Mouse (Mus musculus): ENCODE results near the gene Nemp1. TPM values are rescaled to one million over a fixed set of nuclear protein-coding genes. Genes with fewer than 3 reads are reported as not detected.

Gene Nemp1
- polyA plus RNA-seq, 1 experiment from 2014 or later, result 10.6 TPM

- Histone ChIP-seq H3K4me1 (ENCODE audit: control insufficient read depth, insufficient read depth, low read length) (no peaks in the 10 kb centered on the region), H3K27ac (ENCODE audit: low read depth, low read length) (no peak overlapping the region), H3K9me3 (ENCODE audit: control insufficient read depth, low read length) (no peaks in the 10 kb centered on the region), H3K4me3 (ENCODE audit: low read depth, low read length) (no peak overlapping the region), H3K27me3 (ENCODE audit: control insufficient read depth, insufficient read depth, low read length) (no peaks in the 10 kb centered on the region), H3K36me3 (ENCODE audit: control insufficient read depth, insufficient read depth, low read length) (no peaks in the 10 kb centered on the region; the same call in 1 of the 2 replicates), H3K4me2 (ENCODE audit: low read depth) (no peak overlapping the region), H3K9ac (ENCODE audit: low read length) (no peak overlapping the region)
- whole genome bisulfite sequencing, result 93% methylated on average over 7 of the region's 7 CpGs
- ATAC-seq (ENCODE audit: insufficient read depth, low FRiP score, low TSS enrichment) (no peak), DNase-seq (ENCODE audit: low spot score) (no peak)
These were observed 29.1 kb downstream of the Nemp1 start for GRCm38 (mm10) chr10:127695775-127696174.

- no peak overlapping the region for H3K27ac ChIP-seq (ENCODE audit: low read depth, low read length)
- H3K36me3 ChIP-seq (ENCODE audit: control insufficient read depth, insufficient read depth, low read length), result no peaks in the 10 kb centered on the region; the same call in 1 of the 2 replicates
- no peaks in the 10 kb centered on the region for H3K27me3 ChIP-seq (ENCODE audit: control insufficient read depth, insufficient read depth, low read length)
- H3K4me3 ChIP-seq (ENCODE audit: low read depth, low read length), result no peak overlapping the region
- DNase-seq (ENCODE audit: low spot score) (no peak), ATAC-seq (ENCODE audit: insufficient read depth, low FRiP score, low TSS enrichment) (no peak)
- H3K9ac ChIP-seq (ENCODE audit: low read length), result no peak overlapping the region
- WGBS, result 94% methylated on average over 7 of the region's 7 CpGs
- H3K4me1 ChIP-seq (ENCODE audit: control insufficient read depth, insufficient read depth, low read length), result no peaks in the 10 kb centered on the region
- H3K4me2 ChIP-seq (ENCODE audit: low read depth), result no peak overlapping the region
- no peaks in the 10 kb centered on the region for H3K9me3 ChIP-seq (ENCODE audit: control insufficient read depth, low read length)
These were observed 32.3 kb downstream of the Nemp1 start for GRCm38 (mm10) chr10:127698966-127699365.

GRCm38 (mm10) chr10:127703299-127703698 is 36.6 kb downstream of the Nemp1 start:
- Histone ChIP-seq H3K9me3 (ENCODE audit: control insufficient read depth, low read length) (no peaks in the 10 kb centered on the region), H3K27ac (ENCODE audit: low read depth, low read length) (no peak overlapping the region), H3K27me3 (ENCODE audit: control insufficient read depth, insufficient read depth, low read length) (no peaks in the 10 kb centered on the region), H3K4me3 (ENCODE audit: low read depth, low read length) (no peak overlapping the region), H3K36me3 (ENCODE audit: control insufficient read depth, insufficient read depth, low read length) (no peaks in the 10 kb centered on the region), H3K9ac (ENCODE audit: low read length) (no peak overlapping the region), H3K4me2 (ENCODE audit: low read depth) (no peak overlapping the region), H3K4me1 (ENCODE audit: control insufficient read depth, insufficient read depth, low read length) (no peaks in the 10 kb centered on the region)
- 50% methylated on average over 4 of the region's 4 CpGs for WGBS
- DNase-seq (ENCODE audit: low spot score) (no peak), ATAC-seq (ENCODE audit: insufficient read depth, low FRiP score, low TSS enrichment) (no peak)

- WGBS, result 68% methylated on average over 2 of the region's 2 CpGs
- H3K9ac ChIP-seq (ENCODE audit: low read length), result no peak overlapping the region
- no peaks in the 10 kb centered on the region for H3K27me3 ChIP-seq (ENCODE audit: control insufficient read depth, insufficient read depth, low read length)
- ATAC-seq (ENCODE audit: insufficient read depth, low FRiP score, low TSS enrichment) (no peak), DNase-seq (ENCODE audit: low spot score) (no peak)
- no peaks in the 10 kb centered on the region for H3K4me1 ChIP-seq (ENCODE audit: control insufficient read depth, insufficient read depth, low read length)
- no peak overlapping the region for H3K4me2 ChIP-seq (ENCODE audit: low read depth)
- H3K9me3 ChIP-seq (ENCODE audit: control insufficient read depth, low read length), result no peaks in the 10 kb centered on the region
- no peak overlapping the region for H3K4me3 ChIP-seq (ENCODE audit: low read depth, low read length)
- no peak overlapping the region for H3K27ac ChIP-seq (ENCODE audit: low read depth, low read length)
- H3K36me3 ChIP-seq (ENCODE audit: control insufficient read depth, insufficient read depth, low read length), result no peaks in the 10 kb centered on the region
These were observed 37.6 kb downstream of the Nemp1 start for GRCm38 (mm10) chr10:127704293-127704692.

GRCm38 (mm10) chr10:127704766-127705220 is 38.1 kb downstream of the Nemp1 start, which contains the start of gene Myo1a:
Myo1a (plus strand) TSS chr10:127705170.
- H3K27me3 ChIP-seq (ENCODE audit: control insufficient read depth, insufficient read depth, low read length), result no peaks in the 10 kb centered on the region
- no peaks in the 10 kb centered on the region for H3K9me3 ChIP-seq (ENCODE audit: control insufficient read depth, low read length)
- no peaks in the 10 kb centered on the region for H3K4me1 ChIP-seq (ENCODE audit: control insufficient read depth, insufficient read depth, low read length)
- no peak for DNase-seq (ENCODE audit: low spot score)
- H3K27ac ChIP-seq (ENCODE audit: low read depth, low read length), result no peak within 1 kb of the TSS
- H3K4me3 ChIP-seq (ENCODE audit: low read depth, low read length), result no peak within 1 kb of the TSS
- H3K9ac ChIP-seq (ENCODE audit: low read length), result no peak within 1 kb of the TSS
- WGBS, result 66% methylated on average over 2 of the region's 2 CpGs
- ATAC-seq (ENCODE audit: insufficient read depth, low FRiP score, low TSS enrichment), result no peak
- H3K4me2 ChIP-seq (ENCODE audit: low read depth), result no peak within 1 kb of the TSS
- H3K36me3 ChIP-seq (ENCODE audit: control insufficient read depth, insufficient read depth, low read length), result no peaks in the 10 kb centered on the region

- no peak overlapping the region for H3K4me3 ChIP-seq (ENCODE audit: low read depth, low read length)
- ATAC-seq (ENCODE audit: insufficient read depth, low FRiP score, low TSS enrichment) (no peak), DNase-seq (ENCODE audit: low spot score) (no peak)
- H3K9me3 ChIP-seq (ENCODE audit: control insufficient read depth, low read length), result no peaks in the 10 kb centered on the region
- no peaks in the 10 kb centered on the region for H3K36me3 ChIP-seq (ENCODE audit: control insufficient read depth, insufficient read depth, low read length)
- H3K27me3 ChIP-seq (ENCODE audit: control insufficient read depth, insufficient read depth, low read length), result no peaks in the 10 kb centered on the region
- H3K27ac ChIP-seq (ENCODE audit: low read depth, low read length), result no peak overlapping the region
- no peak overlapping the region for H3K9ac ChIP-seq (ENCODE audit: low read length)
- no peaks in the 10 kb centered on the region for H3K4me1 ChIP-seq (ENCODE audit: control insufficient read depth, insufficient read depth, low read length)
- no peak overlapping the region for H3K4me2 ChIP-seq (ENCODE audit: low read depth)
- WGBS, result 99% methylated on average over 4 of the region's 4 CpGs
These were observed 39.1 kb downstream of the Nemp1 start for GRCm38 (mm10) chr10:127705783-127706182.

GRCm38 (mm10) chr10:127707721-127708120 is 41.0 kb downstream of the Nemp1 start:
- Histone ChIP-seq H3K36me3 (ENCODE audit: control insufficient read depth, insufficient read depth, low read length) (no peaks in the 10 kb centered on the region), H3K4me2 (ENCODE audit: low read depth) (no peak overlapping the region), H3K4me3 (ENCODE audit: low read depth, low read length) (no peak overlapping the region), H3K4me1 (ENCODE audit: control insufficient read depth, insufficient read depth, low read length) (no peaks in the 10 kb centered on the region), H3K27me3 (ENCODE audit: control insufficient read depth, insufficient read depth, low read length) (no peaks in the 10 kb centered on the region), H3K27ac (ENCODE audit: low read depth, low read length) (no peak overlapping the region), H3K9ac (ENCODE audit: low read length) (no peak overlapping the region), H3K9me3 (ENCODE audit: control insufficient read depth, low read length) (no peaks in the 10 kb centered on the region)
- DNase-seq (ENCODE audit: low spot score) (no peak), ATAC-seq (ENCODE audit: insufficient read depth, low FRiP score, low TSS enrichment) (no peak)
- 88% methylated on average over 7 of the region's 7 CpGs for WGBS

GRCm38 (mm10) chr10:127708850-127709370 is 42.2 kb downstream of the Nemp1 start:
- DNase-seq (ENCODE audit: low spot score) (no peak), ATAC-seq (ENCODE audit: insufficient read depth, low FRiP score, low TSS enrichment) (no peak)
- WGBS, result 80% methylated on average over 3 of the region's 3 CpGs
- no peaks in the 10 kb centered on the region for H3K36me3 ChIP-seq (ENCODE audit: control insufficient read depth, insufficient read depth, low read length)
- no peaks in the 10 kb centered on the region for H3K27me3 ChIP-seq (ENCODE audit: control insufficient read depth, insufficient read depth, low read length)
- H3K27ac ChIP-seq (ENCODE audit: low read depth, low read length), result no peak overlapping the region
- no peaks in the 10 kb centered on the region for H3K9me3 ChIP-seq (ENCODE audit: control insufficient read depth, low read length)
- no peak overlapping the region for H3K4me3 ChIP-seq (ENCODE audit: low read depth, low read length)
- H3K9ac ChIP-seq (ENCODE audit: low read length), result no peak overlapping the region
- H3K4me1 ChIP-seq (ENCODE audit: control insufficient read depth, insufficient read depth, low read length), result no peaks in the 10 kb centered on the region
- no peak overlapping the region for H3K4me2 ChIP-seq (ENCODE audit: low read depth)

- Histone ChIP-seq H3K27ac (ENCODE audit: low read depth, low read length) (no peak overlapping the region), H3K27me3 (ENCODE audit: control insufficient read depth, insufficient read depth, low read length) (no peaks in the 10 kb centered on the region), H3K4me3 (ENCODE audit: low read depth, low read length) (no peak overlapping the region), H3K36me3 (ENCODE audit: control insufficient read depth, insufficient read depth, low read length) (no peaks in the 10 kb centered on the region), H3K4me2 (ENCODE audit: low read depth) (no peak overlapping the region), H3K4me1 (ENCODE audit: control insufficient read depth, insufficient read depth, low read length) (no peaks in the 10 kb centered on the region), H3K9ac (ENCODE audit: low read length) (no peak overlapping the region), H3K9me3 (ENCODE audit: control insufficient read depth, low read length) (no peaks in the 10 kb centered on the region)
- WGBS, result 79% methylated on average over 13 of the region's 13 CpGs
- ATAC-seq (ENCODE audit: insufficient read depth, low FRiP score, low TSS enrichment) (no peak), DNase-seq (ENCODE audit: low spot score) (no peak)
These were observed 43.6 kb downstream of the Nemp1 start for GRCm38 (mm10) chr10:127710331-127710730.

Data from neural tube, embryonic 11.5 days (tissue).